Mouse (Mus musculus) c-Kit-positive CD71-positive TER-119-negative erythroid progenitor cells, embryonic 14.5 days (primary cell): ENCODE results near the gene Gm49450.
"Not testable (repeated sequence)": the region's sequence is repeated elsewhere in the genome, so short reads cannot be mapped to it uniquely, and the experiment has no call there.

Experiments used
- DNase-seq: peaks from one replicate; pipeline ENCODE4 v3.0.0-alpha.2; 2013; ENCODE audit warnings: low read depth

Gm49450 gene

DNA sequence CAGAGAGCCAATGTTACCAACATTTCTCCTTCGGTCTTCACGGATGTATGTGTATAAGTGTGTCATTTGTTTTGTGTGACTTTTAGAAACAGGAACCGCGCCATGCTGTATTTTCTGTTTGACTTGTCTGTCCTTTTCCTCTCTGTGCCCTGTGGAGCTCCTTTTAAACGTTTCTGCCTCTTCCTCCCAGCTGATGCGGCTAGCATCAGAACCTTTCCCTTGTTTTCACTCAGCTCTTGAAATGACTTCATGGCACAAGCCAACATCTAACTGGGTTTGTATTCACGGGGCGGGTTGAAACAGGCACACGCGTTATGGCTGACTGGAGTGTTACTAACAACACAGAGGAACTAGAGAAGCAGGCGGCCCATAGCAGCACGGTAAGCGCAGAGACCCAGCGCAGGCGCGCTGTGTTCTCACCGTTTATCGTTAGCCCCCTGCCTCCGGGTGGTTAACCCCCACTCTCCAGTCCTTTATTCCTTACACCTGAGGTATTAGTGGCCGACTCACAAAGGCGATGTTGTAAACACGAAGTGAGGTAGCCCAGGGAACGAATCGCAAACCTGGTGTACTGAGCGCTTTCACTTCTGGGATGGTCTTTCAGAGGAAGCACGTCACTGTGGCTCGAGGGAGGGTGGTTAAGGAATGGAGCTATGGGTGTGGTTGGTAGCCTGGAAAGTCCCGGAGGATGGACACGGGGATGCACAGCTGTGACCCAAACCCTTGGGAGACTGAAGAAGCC, 32.1 kb upstream of the Gm49450 start:
- peak; percentile 72 for DNase-seq

DNA sequence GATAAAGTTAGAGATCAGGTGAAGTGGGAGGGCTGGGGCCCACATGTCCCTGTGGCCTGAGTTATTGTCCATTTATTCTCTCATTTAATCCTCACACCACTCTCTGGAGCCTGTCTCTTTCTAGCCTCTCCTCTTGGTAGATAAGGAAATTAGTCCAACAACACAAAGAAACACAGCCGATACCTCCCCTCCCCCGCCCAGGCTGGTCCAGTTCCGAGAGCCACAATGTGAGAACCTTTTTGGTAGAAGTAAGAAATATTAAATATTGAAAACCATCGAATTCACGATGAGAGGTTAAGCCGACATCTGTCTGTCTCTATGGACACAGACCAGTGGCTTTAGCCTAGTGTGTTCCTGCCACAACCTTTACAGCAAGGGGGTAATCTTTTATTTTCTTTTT, 31.3 kb upstream of the Gm49450 start:
- DNase-seq = no peak

DNA sequence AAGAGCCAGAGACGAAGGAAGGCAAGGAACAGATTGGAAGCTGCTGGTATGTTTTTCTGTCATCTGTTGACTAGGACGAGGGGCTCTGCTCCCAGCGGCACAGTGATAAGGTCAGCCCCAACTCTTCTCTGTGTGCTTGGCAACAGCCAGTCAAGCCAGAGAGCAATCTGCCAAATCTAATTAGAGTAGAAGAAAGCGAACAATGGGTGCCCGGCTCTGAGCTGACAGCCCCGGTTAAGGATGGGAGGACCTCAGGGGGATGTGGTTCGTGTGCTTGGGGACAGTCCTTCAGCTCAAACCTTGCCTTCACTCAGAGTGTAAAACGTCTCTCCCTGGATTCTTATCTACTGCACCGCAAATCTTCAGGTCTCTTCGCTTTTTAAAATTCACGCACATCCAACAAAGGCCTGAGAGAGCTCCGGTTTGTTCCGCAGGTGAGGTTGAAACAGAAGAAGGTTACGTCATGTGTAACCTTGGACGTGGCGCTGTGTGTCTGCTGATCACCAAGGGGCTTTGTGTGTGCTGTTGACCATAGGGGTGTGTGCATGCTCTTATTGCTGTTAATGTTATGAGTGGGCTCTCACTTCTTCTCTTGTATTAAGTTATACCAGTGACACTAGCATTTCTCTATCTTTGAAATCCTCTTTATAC, 30.2 kb upstream of the Gm49450 start:
- DNase-seq = no peak

DNA sequence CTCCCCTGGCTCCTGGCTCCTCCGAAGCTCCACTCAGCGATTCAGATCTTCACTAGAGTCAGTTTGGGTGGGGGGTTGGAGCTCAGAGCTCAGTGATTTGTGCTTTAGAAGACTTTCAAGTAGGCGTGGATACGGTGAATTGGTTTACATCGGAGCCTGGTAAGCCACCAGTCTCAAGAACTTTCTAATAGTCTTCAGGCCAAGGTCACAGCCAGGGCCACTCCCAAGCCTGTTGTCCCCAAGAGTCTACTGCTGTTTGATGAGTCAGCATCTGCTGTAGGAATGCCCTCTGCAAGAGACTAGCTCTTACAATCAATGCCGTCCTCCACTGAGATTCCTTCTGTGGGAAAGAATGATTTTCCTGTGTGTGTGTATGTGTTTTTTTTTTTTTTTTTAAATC, 28.7 kb upstream of the Gm49450 start:
- DNase-seq = no peak

DNA sequence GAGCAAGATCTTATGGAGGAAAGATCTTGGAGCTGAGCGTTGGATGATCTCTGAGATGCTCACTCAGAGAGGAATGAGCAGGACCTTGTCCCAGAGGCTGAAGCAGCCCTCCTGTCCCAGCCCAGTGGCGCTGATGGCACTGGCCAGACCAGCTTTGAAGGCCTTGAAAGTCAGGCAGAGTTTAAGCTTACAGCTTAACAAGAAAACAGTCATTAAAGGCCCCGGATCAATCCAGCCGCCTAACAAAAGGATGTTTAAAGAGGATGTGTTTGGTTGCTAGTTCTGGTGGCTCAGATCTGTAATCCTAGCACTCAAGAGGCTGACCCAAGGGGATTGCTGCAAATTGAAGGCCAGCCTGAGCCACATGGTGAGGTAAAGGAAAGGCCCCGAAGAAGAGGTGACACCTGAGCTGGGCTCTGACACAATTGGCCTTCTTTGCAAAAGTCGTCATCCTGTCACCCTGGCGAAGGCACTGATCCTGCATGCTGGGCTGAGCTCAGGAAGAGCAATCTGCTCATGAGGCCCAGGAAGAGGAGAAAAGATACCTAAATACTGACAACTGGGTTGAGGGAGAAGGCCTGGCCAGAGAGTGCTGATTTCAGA, 26.8 kb upstream of the Gm49450 start:
- DNase-seq = no peak

DNA sequence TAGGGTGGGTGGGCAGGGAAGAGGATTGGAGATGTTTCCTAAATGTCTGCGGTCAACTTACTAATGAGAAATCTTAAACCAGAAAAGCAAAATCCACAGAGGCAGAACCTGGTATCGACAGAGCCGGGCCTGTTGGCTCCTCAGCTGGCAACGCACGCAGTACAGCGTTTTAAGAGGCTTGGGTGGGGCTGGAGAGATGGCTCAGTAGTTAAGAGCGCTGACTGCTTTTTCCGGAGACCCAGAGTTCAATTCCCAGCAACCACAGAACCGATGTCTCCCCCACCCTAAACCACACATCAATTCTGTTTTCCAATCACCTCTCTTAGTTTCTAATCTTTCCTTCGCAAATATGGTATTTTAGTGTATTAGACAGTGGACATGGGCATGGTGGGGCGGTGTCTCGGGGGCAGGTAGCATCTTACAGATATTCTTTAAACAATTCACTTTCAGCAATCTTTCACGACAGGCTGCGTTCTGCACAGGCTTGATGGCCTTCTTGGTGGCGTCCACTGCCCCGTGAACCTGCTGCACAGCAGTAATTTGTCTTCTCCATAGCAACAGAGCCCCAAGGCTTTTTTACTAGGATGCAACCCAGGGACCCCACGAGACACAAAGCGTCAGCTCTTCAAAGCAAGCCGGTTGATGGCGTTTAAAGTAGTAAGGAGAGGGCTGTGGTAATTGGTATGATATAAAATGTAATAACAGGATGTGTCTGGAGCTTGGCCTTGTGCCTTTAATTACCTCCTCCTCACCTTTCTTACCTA, 25.2 kb upstream of the Gm49450 start:
- DNase-seq = no peak

DNA sequence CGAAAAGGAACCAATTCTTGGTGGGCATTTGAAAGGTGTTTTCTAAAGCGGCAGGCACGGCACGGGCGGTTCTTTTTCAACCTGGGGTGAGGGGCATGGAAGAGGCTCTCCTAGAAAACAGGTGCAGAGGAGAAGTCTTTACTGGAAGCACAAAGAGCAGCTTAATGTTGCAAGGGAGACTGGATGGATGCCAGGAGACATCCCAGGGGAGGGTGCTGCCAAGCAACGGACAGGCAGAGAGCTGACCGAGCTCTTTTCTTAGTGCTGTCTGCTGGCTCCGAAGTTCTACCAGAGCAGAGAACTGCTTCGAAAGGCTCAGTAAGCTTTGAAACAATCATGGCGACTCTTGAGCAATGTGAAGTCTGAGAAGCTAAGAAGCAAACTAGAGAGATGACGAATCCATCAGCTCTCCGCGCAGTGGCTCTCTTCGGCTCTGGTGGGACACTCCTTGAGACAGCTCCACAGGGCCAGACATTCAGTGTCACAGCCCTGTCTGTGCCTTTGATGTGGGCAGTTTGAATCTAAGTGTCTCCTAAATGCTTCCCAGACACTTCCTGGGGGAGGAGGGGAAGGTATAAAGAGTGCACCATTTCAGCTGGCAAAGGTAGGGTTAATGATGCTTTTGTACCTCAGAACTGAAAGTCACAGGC, 24.5 kb upstream of the Gm49450 start:
- no peak for DNase-seq

DNA sequence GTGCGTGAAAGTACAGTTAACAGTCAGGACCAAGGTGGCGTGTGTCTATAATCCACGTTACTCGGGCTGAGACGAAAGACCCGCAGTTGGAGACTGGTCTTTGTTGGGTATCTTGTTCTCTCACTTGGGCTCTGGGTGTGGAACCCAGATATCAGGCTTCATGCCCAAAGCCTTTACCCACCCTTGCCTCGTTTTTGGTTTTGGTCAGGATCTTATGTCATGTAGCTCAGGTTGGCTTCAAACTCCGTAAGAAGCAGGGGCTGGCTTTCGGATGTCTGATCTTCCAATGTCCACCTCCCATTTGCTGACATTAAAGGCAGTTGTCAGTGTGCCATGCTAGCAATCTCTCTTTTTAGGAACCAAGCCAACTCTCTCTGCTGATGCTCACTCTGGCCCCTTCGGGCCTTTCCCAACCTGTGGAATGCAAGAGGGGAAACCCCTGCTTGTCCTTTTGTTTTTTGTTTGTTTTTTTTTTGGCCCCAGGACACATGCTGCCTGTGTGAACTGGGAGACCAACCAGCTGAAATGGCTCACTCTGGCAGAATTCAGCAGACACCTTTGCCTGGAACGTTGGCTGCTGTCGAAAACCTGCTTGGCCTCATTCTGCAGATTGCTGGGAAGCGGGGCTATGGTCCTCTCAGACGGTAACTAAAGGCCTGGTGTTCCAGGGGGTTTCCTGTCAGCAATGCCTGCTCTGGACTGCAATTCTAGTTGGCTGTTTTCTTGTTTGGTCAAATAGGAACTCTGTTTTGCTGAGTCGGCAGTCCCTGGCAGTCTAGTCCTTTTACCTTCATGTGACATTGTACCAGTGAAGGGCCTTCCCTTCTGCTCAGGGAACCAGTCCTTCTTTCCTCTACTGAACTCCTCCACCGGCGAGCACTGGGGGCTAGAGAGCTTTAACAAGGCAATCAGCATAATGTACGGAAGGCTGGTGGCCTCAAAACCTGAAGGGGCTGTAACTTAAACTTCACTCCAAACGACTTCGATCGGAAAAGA, 23.7 kb upstream of the Gm49450 start:
- DNase-seq = no peak

DNA sequence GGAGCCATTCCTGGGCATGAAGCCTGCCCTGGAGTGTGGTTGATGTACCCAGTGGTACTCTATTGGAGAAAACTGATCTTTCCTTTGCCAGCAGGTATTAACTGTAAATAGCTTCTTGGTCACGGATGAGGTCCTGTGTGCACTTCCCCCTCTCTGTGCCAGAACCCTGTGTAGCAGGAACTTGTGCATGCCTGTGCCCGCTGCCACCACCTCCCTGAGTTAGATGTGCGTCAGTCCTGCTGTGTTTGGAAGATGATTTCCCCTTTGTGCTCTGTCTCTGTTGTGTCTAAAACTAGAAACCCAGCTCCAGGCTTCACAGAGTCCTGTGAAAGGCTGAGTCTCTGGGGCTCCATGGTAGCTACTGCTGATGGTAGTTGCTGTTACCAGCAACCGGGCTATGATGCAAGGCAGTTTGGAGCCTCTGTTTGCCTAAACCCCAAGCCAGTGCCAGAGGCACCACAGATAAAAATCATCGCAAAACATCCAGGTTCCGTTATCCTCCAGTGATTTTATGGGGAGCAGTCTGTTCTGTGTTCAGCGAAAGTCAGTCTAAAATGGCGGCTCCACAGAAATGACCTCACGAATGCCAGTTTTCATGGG, 19.8 kb upstream of the Gm49450 start:
- no peak for DNase-seq

DNA sequence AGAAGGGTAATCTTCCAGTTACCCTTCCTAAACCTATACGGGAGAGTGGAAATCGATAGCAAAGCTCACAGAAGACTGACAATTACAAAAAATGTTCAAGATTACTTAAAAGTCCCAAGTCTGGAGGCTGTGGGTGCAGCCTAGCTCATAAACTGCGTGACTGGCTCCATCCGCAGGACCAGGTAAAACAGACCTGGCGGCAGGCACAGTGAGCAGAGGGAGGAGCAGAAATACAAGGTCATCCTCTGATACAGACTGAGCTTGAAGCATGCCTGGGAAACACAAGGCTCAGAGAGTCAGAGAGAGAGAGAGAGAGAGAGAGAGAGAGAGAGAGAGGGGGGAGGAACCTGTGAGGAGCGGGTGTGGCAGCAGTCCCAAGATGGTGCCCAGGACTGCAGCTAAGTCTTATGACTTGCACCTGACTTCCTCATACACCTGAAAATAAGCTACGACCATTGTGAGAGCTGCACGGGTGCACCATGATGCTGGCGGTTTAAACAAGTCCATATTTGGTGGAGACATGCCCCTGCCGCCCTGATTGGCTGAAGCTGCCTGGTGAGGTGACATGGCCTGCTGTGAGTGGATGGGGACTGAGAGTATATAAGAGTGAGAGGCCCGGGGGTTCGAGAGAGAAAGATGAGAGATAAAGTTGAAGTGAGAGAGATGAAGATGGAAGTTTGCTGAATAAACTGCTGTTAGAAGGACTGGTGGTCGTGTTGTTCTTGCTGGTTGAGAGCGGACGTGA, 18.4 kb upstream of the Gm49450 start:
- not testable (repeated sequence) for DNase-seq

DNA sequence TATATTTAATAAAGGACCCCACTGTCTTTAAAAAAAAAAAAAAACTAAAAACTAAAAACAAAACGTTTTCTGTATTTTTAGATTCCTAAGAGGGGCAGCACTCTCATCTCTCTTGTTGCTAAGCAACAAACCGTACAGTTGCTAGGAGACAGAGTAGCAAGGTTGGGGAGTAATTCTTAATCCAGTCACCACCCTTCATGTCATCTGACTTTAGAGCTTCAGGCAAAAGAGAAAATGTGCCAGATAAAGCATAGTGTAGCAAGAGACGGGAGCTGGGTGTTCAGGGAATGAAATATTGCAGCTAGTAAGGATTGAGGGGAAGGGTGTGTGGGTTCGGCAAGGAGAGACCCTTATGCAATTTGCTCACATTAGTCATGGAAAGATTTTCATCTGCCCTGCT, 17.8 kb upstream of the Gm49450 start:
- DNase-seq = no peak

DNA sequence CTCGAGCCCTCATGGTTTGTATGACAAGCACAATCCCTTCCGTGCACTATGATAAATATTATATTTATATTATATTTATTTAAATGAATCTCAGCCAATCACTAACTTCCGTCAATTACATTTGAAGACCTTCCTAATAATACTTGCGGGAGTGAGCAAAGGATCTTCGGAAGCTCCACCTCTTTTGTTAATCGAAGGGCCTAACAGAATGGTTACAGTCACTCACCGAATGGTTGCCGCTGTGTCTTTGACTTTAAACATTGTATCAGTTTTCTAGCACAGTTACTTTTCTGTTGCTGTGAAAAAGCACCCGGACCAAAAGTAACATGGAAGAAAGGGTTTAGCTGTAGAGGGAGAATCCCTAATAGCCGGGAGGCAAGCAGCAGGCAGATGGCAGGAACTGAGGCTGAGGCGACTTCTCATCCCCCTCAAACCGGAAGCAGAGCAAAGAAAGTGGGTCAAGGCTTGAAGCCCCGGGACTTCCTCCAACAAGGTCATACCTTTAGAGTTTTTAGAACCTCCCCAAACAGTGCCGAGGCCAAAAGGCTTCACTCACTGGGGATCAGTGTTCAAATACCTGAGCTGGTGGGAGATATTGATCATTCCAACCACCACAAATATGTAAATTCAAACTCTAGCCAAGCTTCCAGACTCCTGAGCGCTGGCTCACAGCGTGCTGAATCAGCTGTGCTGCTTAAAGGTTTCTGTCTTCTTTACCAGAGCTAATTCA, 16.2 kb upstream of the Gm49450 start:
- no peak for DNase-seq

DNA sequence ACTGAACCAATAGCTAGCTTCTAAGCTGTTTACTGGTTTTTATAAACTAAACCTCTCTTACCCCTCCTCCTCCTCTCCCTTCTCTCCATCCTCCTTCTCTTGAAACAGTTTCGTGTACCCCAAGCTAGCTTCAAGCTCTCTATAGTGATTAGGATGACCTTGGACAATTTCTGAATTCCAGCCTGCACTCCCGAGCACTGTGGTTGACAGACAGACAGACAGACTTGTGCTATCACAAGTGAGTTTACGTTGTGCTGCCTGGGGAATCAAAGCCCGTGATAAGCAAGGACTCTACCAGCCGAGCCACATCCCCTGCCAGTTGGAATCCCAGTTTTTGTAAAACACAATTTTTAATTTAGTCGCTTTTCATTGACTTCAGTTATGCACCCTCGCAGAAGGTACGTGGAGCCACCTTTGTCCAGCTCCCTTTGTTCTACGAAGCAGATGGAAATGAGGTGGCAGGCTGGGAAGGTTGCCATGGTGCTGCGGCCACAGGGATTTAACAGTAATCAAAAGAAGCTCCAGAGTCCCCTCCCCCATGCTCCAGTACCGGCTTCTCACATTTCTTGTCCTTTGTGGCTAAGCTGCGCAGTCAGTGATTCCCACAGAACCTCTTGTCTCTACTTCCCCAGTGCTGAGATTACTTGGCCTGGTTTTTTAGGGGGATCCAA, 15.5 kb upstream of the Gm49450 start:
- DNase-seq = no peak

DNA sequence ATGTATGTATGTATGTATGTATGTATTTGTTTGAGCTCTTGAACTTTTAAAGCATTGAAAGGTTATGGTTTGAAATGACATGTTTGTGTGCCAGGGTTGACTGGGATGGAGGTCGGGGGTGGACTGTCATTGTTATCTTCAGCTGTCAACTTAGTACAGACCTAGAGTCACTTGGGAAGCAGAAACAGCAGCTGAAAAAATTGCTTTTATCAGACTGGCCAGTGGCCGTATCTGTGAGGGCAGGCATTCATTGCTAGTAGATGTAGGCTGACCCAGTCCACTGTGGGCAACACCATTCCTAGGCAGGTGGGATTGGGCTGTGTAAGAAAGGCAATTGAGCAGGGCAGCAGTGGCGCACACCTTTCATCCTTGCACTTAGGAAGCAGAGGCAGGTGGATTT, 6.2 kb upstream of the Gm49450 start:
- DNase-seq = no peak

DNA sequence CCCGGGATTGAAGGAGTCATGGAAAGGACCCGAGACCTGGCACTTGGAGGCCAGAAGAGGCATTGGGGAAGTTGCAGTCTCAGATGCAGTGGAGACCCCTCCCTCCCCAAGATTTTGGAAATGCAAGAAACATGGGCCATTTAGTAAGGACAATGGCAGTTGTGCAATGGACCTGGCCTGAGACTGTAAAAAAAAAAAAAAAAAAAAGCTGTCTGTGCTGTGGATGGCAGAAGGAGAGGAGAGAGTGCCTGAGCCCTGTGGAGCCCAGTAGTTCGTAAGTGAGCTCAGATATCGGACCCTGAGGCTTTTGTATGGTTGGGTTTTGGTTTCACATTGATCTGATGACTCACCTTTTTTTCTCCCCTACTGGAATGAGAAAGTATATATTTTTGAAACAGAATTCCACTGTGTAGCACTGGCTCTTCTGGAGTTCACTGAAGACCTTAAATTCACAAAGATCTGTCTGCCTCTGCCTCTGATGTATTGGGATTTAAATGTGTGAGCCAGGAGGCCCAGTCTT, 5.6 kb upstream of the Gm49450 start:
- no peak for DNase-seq

DNA sequence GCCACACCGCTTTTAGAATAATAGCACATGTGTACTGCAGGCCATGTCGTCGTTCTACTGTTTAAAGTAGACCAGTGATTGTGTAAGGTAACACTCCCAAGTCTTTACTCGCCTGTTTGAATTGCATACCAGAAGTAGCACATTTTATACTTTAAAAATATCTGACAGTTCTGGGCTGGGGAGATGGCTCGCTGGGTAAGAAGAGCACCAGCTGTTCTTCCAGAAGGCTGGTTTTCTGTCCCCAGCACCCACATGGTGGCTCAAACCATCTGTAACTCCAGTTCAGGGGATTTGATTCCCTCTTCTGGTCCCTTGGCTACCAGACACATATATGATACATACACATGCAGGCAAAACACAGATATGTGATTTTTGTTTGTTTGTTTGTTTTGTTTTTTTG, 4.1 kb upstream of the Gm49450 start:
- DNase-seq = no peak

DNA sequence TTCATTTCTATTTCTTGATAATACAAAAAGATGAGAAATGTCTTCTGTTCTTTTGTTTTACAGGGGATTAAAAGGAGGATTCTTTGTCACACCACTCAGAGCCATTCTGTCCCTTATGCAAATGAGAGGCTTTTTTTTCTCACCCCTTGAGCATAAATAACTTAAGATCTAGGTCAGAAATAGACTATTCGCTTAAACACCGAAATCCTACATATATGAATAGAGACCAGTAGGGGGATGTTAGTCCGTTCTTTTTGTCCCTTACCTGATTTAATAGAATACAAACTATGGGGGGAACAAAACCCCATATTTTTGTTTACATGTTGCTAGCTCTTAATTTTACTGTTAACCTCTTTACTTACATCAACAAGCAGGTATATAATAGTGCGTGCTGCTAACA, 2.6 kb upstream of the Gm49450 start:
- DNase-seq = no peak

DNA sequence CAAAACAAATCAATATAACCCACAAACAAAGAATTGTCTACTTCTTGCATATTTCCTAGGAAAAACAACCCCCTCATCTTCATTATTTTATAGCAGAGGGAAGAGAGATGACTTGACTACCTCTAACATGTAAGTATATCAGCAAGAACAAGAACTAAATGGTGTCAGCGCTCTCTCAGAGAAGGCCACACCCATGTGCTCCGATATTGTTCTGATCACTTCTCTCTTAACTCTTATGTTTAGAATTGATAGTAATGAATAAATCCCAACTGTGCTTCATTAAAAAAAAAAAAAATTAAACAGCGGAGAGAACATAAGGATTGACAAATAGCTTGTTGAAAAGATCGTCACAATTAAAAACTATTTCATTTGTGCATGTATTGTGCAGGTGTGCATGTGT, 2.0 kb upstream of the Gm49450 start:
- DNase-seq = no peak
